Mouse (Mus musculus) cortical plate, adult 2 months (tissue): Measurements from ENCODE around the gene Tnik. TPM values are rescaled to one million over a fixed set of nuclear protein-coding genes. Genes with fewer than 3 reads are reported as not detected.

Experiments used
- H3K27ac ChIP-seq: fragments of 200-500 bp; 2 replicates; pipeline ENCODE4 v1.5.1; 2012; ENCODE audit warnings: low read length, control low read depth, inconsistent platforms; ENCODE audit not compliant: insufficient read depth
- H3K4me1 ChIP-seq: fragments of 200-500 bp; 2 replicates; pipeline ENCODE4 v1.6.1; 2011; ENCODE audit warnings: low read length; ENCODE audit not compliant: control insufficient read depth, insufficient read depth
- H3K4me3 ChIP-seq: fragments of 200-500 bp; 2 replicates; pipeline ENCODE4 v1.5.1; 2011; ENCODE audit warnings: mild to moderate bottlenecking, low read length, control low read depth; ENCODE audit not compliant: insufficient read depth
- CTCF ChIP-seq: fragments of 200-500 bp; IDR thresholded peaks from 2 replicates; pipeline ENCODE4 v1.5.1; 2011; ENCODE audit warnings: mild to moderate bottlenecking, control low read depth, low read length; ENCODE audit not compliant: insufficient read depth; ENCODE audit errors: extremely low read depth
- POLR2A ChIP-seq: fragments of 200-500 bp; IDR thresholded peaks from 2 replicates; pipeline ENCODE4 v1.6.1; 2011; ENCODE audit warnings: mild to moderate bottlenecking, low read length, control low read depth; ENCODE audit not compliant: insufficient read depth; ENCODE audit errors: extremely low read depth
- polyA plus RNA-seq: library from polyadenylated mRNA; depleted of rRNA; stranded (reverse); fragments of >200 nt; gene quantifications from 2 replicates; pipeline ENCODE4 v1.2.3, GENCODE M21; 2012

Gene Tnik
- polyA plus RNA-seq, 1 experiment: 95.8 TPM

DNA sequence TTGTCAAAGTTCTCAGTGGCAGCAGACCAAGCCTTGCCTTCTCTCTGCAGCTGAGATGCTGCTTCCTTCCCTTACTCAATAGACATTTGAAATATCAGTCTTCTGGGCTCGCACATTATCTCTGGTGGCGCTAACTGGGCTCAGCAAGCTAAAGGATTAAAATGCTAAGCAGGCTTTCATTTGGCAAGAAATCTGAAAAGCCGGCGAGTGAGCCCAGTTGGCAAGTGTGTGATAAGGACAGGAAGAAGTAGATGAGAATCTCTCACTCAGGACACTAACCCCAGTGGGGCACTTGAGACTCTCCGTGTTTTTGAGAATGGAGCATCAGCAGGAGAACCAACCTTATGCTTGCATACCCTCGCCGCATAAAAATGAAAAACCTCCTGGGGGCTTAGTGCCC, 417.8 kb downstream of the Tnik start:
- Histone ChIP-seq H3K4me3 (no peak overlapping the region), H3K4me1 (no peaks in the 10 kb centered on the region), H3K27ac (no peak overlapping the region)
- TF ChIP-seq POLR2A (no peak), CTCF (no peak)

DNA sequence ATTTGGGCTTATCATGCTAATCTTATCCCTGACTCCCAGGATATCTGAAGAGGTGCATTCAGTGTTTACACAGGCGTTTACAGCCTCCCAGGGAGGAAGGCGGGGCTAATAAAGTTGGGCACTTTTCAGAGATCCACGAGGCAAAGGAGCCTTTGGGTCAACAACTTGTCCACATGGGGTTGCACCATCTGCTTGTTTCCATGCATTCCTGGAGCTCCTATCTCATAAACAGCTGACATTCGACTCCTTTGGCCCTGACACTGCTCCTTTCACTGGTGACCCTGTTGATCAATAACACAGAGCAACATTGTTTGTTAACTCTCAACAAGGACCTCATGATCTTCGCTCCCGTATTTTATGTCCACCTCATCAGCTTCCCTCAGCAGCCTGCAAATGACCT, 418.9 kb downstream of the Tnik start:
- H3K4me3 ChIP-seq: no peak overlapping the region
- no peaks in the 10 kb centered on the region for H3K4me1 ChIP-seq
- no peak overlapping the region for H3K27ac ChIP-seq
- TF ChIP-seq CTCF (no peak), POLR2A (no peak)

DNA sequence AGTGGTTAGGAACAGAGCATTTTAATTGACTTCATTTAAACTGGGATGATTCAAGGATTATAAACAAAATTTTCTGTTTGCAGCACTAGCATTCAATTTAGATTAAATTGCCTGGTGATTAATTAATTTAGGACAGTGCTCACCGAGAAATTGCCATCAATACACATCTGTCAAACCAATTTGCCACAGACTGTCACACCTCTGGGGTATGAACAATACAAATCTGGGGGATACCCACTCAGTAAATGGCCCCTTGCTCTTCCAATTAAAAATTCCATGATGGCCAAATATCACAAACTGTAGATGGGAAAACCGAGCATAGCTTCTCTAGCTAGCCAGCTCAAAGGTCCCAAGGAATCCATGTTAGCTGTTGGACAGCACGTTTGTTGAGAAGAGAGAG, 419.4 kb downstream of the Tnik start:
- H3K4me1 ChIP-seq: no peaks in the 10 kb centered on the region
- TF ChIP-seq POLR2A (no peak), CTCF (no peak)
- H3K27ac ChIP-seq: no peak overlapping the region
- H3K4me3 ChIP-seq: no peak overlapping the region

DNA sequence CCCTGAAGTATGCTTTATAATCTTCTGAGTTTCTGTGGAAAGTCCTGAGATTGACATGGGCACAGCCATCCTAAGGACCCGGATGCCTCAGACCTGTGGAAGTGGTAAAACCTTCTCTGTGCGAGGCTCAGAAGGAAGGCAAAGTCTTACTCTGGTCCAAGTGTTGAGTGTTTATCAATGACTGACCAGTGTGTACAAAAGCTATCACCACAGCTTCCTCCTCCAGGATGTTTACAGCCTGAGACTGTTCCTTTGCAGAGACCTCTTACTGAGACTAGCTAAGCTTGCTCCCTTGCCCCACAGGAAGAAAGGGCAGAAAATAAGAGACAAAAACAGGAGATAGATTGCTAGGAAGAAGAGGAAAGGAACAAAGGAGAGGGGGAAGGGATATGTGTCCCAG, 422.5 kb downstream of the Tnik start:
- Histone ChIP-seq H3K4me1 (no peaks in the 10 kb centered on the region), H3K27ac (no peak overlapping the region), H3K4me3 (no peak overlapping the region)
- TF ChIP-seq CTCF (no peak), POLR2A (no peak)

DNA sequence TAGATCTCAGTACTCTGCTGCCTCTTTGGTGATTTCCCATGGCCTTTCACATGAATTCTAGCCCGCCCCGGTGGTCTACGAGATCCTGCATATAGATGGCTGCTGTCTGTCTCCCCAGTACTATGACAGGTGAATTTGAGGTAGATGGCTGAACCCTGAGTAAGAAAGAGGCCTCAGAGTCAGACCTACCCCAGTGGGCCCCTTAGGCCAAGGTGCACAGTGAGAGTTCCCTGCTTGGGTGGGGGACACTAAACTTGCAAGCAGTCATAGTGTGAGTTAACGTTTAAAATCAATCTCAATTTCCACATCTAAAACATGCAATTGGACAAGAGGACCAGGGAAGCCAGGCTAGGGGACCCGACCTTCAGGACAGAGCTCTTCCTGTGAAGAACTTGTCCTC, 431.8 kb downstream of the Tnik start:
- H3K27ac ChIP-seq: no peak overlapping the region
- no peak for TF ChIP-seq POLR2A
- TF ChIP-seq CTCF: no peak
- H3K4me3 ChIP-seq: no peak overlapping the region
- no peaks in the 10 kb centered on the region for H3K4me1 ChIP-seq

DNA sequence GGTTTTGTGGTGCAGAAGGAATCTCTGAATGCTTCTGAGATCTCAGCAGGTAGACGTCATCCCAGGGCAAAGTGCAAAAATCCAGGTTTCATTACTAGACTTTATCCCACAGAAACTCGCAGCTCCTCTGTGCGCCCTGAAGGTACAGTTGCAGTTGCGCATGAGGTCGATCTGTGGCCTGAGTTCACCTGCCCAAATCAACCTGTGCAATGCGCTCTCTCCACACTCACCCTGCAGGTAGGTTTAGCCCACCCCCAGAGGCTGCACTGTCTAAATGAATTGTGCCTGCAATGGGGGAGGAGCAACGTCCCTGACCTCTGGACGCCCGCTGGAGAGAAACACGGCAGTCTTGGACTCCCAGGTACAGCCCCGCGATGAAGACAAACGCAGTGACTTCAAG, 432.6 kb downstream of the Tnik start:
- TF ChIP-seq CTCF (no peak), POLR2A (no peak)
- Histone ChIP-seq H3K4me1 (no peaks in the 10 kb centered on the region), H3K27ac (no peak overlapping the region), H3K4me3 (no peak overlapping the region)

DNA sequence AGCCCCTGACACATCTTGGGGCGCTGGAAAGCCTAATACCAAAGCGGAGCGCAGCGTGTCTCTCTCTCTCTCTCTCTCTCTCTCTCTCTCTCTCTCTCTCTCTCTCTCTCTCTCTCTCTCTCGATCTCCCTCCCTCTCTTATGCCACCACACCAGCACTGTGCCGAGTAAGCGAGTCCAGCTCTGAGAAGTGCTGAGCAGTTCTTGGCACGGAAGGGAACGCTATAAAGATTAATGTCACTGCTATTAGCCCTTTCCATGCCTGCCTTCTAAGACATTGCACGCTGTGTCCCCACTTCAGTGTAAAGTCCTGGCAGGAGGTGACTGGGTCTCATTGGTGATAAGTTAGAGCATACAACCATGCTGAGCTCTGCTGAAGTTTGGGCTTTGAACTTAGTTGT, 433.1 kb downstream of the Tnik start:
- TF ChIP-seq CTCF (no peak), POLR2A (no peak)
- Histone ChIP-seq H3K4me1 (no peaks in the 10 kb centered on the region), H3K27ac (no peak overlapping the region)

DNA sequence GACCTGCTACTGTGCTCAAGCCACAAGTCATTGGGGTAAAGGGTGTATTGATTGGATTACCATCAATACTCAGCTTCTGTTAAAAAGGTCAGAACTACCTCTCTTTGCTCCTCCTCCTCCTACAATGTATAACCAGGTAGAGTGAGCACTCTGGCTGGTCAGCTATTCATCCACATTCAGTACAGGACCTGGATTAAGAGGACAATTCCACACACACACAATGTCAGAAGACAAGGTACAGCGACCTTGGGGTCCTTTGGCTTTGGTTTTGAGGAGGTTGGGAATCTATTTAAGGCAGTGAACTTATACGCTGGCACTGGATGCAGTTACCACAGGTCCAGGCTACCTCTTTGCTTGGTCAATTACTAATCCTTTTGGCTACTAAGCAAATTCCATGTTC, 434.8 kb downstream of the Tnik start, which contains the start of gene Slc2a2:
Slc2a2 (plus strand) TSS at position 107 of the 400 bp plus-strand sequence.
- no peak within 1 kb of the TSS for H3K4me3 ChIP-seq
- TF ChIP-seq POLR2A (no peak), CTCF (no peak)
- H3K4me1 ChIP-seq: no peaks in the 10 kb centered on the region
- no peak within 1 kb of the TSS for H3K27ac ChIP-seq

More for the DNA sequence above, 433.1 kb downstream of the Tnik start:
- H3K4me3 ChIP-seq: no peak overlapping the region

DNA sequence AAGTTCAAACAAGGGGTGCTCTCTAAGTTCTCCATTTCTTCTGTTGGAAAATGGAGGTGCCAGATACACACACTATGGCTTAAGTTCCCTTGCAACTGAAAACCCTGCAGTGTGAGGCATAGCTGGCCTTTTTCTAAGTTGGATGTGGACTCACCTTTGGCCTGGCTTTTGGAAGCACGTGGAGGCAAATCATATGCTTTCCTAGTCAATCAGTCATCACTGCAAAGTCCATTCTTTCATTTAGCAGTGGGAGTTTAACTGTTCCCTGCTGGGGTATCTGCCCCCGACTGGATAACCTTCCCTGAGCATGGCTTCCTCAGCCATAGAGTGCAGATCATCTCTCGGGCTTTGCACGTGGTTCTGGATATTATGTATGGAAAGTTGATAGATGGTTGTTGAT, 436.6 kb downstream of the Tnik start:
- Histone ChIP-seq H3K4me1 (no peaks in the 10 kb centered on the region), H3K4me3 (no peak overlapping the region), H3K27ac (no peak overlapping the region)
- no peak for TF ChIP-seq POLR2A
- no peak for TF ChIP-seq CTCF

DNA sequence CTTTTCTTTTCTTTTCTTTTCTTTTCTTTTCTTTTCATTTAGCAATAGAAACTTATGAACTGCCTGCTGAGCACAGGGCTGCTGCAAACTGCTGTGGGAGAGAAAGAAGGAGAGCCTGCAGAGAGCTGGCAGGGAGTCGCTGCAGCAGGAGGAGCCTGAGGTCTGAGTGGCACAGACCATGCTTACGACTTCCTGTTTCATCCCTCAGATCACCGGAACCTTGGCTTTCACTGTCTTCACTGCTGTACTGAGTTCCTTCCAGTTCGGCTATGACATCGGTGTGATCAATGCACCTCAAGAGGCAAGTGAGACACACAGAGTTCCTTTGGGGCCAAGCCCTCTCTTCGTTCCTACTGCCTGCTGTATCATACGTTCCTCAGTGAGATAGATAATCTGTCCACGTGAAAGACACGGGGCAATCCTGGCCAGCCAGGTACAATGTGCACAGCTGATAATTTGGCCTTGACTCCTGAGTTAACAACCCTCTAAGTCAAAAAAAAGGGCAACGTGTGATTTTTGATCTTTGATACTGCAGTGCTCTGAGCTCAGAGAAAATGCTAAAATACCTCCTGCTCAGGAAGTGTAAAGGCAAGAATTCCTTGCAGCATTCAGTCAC, 442.6 kb downstream of the Tnik start:
- Histone ChIP-seq H3K4me3 (no peak overlapping the region), H3K4me1 (no peaks in the 10 kb centered on the region; the same call in 1 of the 2 replicates), H3K27ac (no peak overlapping the region)
- TF ChIP-seq POLR2A (no peak), CTCF (no peak)

DNA sequence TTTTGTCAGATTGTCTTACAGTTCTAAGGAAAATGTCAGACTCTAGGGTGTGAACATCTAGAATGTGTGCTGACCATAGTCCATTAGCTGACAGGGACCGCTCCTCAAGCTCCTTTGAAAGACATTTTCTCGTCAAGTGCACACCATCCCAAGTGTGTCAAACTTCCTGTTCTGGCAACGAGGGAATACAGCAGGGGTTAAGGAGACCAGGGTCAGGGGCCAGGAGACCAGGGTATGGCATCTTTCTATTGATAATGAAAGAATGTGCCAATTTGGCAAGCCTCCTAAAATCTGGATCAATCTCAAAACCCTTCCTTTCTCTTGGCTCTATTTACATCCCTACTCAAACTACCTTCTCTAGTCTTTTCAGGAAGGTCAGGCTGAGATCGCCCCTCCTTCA, 443.7 kb downstream of the Tnik start:
- TF ChIP-seq POLR2A (no peak), CTCF (no peak)
- Histone ChIP-seq H3K27ac (no peak overlapping the region), H3K4me3 (no peak overlapping the region)

DNA sequence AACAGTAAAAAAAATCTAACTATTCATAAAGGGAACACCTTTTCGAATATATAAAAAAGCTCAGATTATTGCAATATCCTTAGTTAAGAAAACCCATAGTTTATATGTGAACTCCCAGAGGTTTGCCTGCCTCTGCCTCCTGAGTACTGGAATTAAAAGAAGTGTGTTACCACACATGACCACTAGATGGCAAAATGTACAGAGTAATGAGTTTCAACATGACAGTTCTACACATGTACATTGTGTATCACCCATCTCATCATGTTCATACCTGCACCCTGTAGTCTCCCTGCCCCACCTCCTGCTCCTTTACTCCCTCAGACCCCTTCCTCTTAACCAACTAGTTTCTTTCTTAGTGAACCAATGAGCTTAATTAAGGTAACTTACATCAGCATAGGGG, 446.7 kb downstream of the Tnik start:
- H3K4me3 ChIP-seq: no peak overlapping the region
- TF ChIP-seq CTCF: no peak
- no peak for TF ChIP-seq POLR2A
- H3K4me1 ChIP-seq: no peaks in the 10 kb centered on the region; the same call in 1 of the 2 replicates
- H3K27ac ChIP-seq: no peak overlapping the region

More for the DNA sequence above, 443.7 kb downstream of the Tnik start:
- no peaks in the 10 kb centered on the region; the same call in 1 of the 2 replicates for H3K4me1 ChIP-seq
